Mouse (Mus musculus) MN1 (cell line): ENCODE results near the gene Ncmap.
A peak's percentile ranks its signal among the peaks of the same experiment; 100 is the strongest.

Experiments used
- DNase-seq: peaks from one replicate; pipeline ENCODE4 v3.0.0-alpha.2; 2016; ENCODE audit warnings: low spot score

The Ncmap gene

GRCm38 (mm10) chr4:135352326-135353065, 45.5 kb downstream of the Ncmap start:
- peak; percentile 53 for DNase-seq

GRCm38 (mm10) chr4:135337376-135337942, 60.6 kb downstream of the Ncmap start:
- no peak for DNase-seq

GRCm38 (mm10) chr4:135336023-135336357, 62.0 kb downstream of the Ncmap start:
- DNase-seq, result no peak

- no peak for DNase-seq
Observed at GRCm38 (mm10) chr4:135335327-135336022, 62.6 kb downstream of the Ncmap start.

- no peak for DNase-seq
Observed at GRCm38 (mm10) chr4:135326469-135326868, 71.6 kb downstream of the Ncmap start.

- DNase-seq, result no peak
Observed at GRCm38 (mm10) chr4:135326046-135326445, 72.0 kb downstream of the Ncmap start.

GRCm38 (mm10) chr4:135323021-135323420, 75.0 kb downstream of the Ncmap start:
- DNase-seq, result no peak
